ENCODE assay signal across 19 mouse cellular contexts in the genomic region with DNA sequence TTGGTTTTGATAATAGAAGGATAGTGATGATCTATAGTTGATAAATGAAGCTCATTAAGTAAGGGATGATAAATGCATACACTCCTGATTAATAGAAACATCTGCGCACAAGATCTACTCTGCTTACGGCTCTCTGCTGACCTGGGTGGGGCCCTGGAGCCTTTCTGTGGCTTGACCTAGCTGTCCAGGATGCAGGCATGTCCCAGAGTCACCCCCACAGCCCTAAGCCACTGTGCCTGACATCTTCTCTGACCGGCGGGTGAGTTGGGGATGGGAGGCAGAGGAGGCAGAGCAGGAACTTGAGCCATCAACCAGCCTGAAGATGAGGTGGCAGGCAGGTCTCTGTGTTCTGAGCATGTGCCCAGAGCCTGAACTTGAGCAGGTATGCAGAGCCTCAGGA.
"Had no signal": no experiment of that assay in that cellular context is flagged by ENCODE, and none has a peak within 500 bp of the region (broad histone marks: within the 10 kb centered on the region; RNA-seq: fewer than 3 reads in every experiment).

No protein-coding gene starts in this region.

- H3K27ac ChIP-seq: lung, embryonic 15.5 days; midbrain, embryonic 10.5 days; midbrain, embryonic 12.5 days; neural tube, embryonic 13.5 days; neural tube, embryonic 15.5 days had no signal

- H3K4me3 ChIP-seq: lung, embryonic 15.5 days; midbrain, embryonic 10.5 days; midbrain, embryonic 12.5 days; myocyte; neural tube, embryonic 13.5 days; neural tube, embryonic 15.5 days had no signal

- DNase-seq: liver, postnatal 0 days; lung, adult 2 months; lung, postnatal 14 days; lung, postnatal 4 days; midbrain, embryonic 14.5 days; retina, postnatal 1 day; right cerebral cortex, adult 18-20 months; right cerebral cortex, postnatal 25 days; right cerebral cortex, postnatal 4 days; spleen, adult 18-20 months; thymus, adult 18-20 months; thymus, postnatal 14 days; thymus, postnatal 4 days had no signal
